Mouse (Mus musculus): ENCODE results near the gene Gm21190.
"Not testable (repeated sequence)": the region's sequence is repeated elsewhere in the genome, so short reads cannot be mapped to it uniquely, and the experiment has no call there.

Gene Gm21190

GRCm38 (mm10) chr5:15529122-15529521, at the start of gene Gm21190:
Gene Gm21190, minus strand, starts transcription at chr5:15529222.
- TF ChIP-seq GATA4 (IDR thresholded peaks at IDR 0.05; ENCODE audit: insufficient replicate concordance, low read length): not testable (repeated sequence)

DNA sequence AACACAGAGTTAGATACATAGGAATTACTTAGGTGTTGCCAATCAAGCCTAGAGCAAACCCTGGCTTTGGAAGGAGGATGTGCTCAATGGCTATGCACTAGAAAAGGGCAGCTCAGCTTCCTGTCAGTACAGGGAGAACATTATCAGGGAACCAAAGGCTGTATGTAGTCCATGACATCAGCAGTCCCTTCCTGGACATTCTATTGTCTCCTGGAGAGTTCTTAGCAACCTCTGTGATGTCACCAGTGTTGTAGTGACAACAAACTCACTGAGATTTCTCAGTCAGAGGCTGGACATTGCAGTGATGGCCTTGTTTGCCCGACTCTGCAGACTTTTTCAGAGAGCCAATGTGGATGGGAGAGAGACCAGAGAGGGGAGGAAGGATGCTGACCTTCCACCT, 48.0 kb upstream of the Gm21190 start, which contains the start of gene Gm21083:
Gene Gm21083 (plus strand): TSS at position 301 of the 400 bp plus-strand sequence.
- not testable (repeated sequence) for TF ChIP-seq GATA4 (IDR thresholded peaks at IDR 0.05; ENCODE audit: insufficient replicate concordance, low read length)

DNA sequence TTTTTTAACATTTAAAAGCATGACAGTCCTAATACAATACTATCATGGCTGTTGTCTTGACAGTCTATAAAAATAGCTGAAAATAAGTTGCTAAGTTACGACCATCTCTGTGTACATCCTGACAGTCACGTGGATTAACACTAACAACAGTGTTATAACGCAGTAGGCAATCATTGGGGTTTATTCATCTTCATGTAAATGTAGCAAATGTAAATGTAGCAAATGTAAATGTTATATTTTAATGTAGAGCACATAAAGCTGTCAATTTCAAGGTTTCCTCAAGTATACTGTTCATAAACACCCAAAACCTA, 21.8 kb downstream of the Gm21190 start:
- no peak for TF ChIP-seq GATA4 (IDR thresholded peaks at IDR 0.05; ENCODE audit: insufficient replicate concordance, low read length)

- TF ChIP-seq GATA4 (IDR thresholded peaks at IDR 0.05; ENCODE audit: insufficient replicate concordance, low read length): no peak
Observed at GRCm38 (mm10) chr5:15506575-15507308, 22.3 kb downstream of the Gm21190 start.

GRCm38 (mm10) chr5:15488743-15489142, 40.3 kb downstream of the Gm21190 start:
- TF ChIP-seq GATA4 (IDR thresholded peaks at IDR 0.05; ENCODE audit: insufficient replicate concordance, low read length): no peak

DNA sequence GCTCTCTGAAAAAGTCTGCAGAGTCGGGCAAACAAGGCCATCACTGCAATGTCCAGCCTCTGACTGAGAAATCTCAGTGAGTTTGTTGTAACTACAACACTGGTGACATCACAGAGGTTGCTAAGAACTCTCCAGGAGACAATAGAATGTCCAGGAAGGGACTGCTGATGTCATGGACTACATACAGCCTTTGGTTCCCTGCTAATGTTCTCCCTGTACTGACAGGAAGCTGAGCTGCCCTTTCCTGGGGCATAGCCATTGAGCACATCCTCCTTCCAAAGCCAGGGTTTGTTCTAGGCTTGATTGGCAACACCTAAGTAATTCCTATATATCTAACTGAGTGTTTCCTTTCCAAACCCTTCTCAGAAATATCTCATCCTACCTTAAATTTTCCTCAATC, 52.6 kb downstream of the Gm21190 start, which contains the start of gene Gm21149:
Gene Gm21149 (minus strand): TSS at position 101 of the 400 bp plus-strand sequence.
- not testable (repeated sequence) for TF ChIP-seq GATA4 (IDR thresholded peaks at IDR 0.05; ENCODE audit: insufficient replicate concordance, low read length)
